Mouse (Mus musculus) G1E (cell line): ENCODE results near the gene Tns1. TPM values are rescaled to one million over a fixed set of nuclear protein-coding genes. Genes with fewer than 3 reads are reported as not detected.

Experiments
- ATAC-seq: 2 replicates; pipeline ENCODE4 v1.8.0; 2016; ENCODE audit warnings: mild to moderate bottlenecking; ENCODE audit not compliant: insufficient number of reproducible peaks, poor library complexity, low FRiP score, severe bottlenecking; ENCODE audit errors: extremely low read depth
- DNase-seq: peaks from one replicate; pipeline ENCODE4 v3.0.0; 2012; ENCODE audit warnings: low spot score
- H3K27me3 ChIP-seq: 2 replicates; pipeline ENCODE4 v1.6.1; 2012; ENCODE audit warnings: mild to moderate bottlenecking, low read length, inconsistent platforms; ENCODE audit not compliant: insufficient read depth
- H3K36me3 ChIP-seq: replicated peaks from 2 replicates; pipeline ENCODE3; 2012; ENCODE audit warnings: mild to moderate bottlenecking, inconsistent platforms
- H3K4me1 ChIP-seq: 2 replicates; pipeline ENCODE4 v1.6.1; 2012; ENCODE audit warnings: low read depth, low read length, inconsistent platforms, mixed read lengths; ENCODE audit not compliant: insufficient read depth
- H3K4me3 ChIP-seq: 2 replicates; pipeline ENCODE4 v1.5.1; 2012; ENCODE audit warnings: low read depth, mild to moderate bottlenecking, inconsistent platforms, low read length, moderate library complexity, mixed read lengths
- H3K9me3 ChIP-seq: replicated peaks from 2 replicates; pipeline ENCODE4 v1.6.1; 2012; ENCODE audit warnings: inconsistent platforms
- CTCF ChIP-seq: IDR thresholded peaks from 2 replicates; pipeline ENCODE4 v1.5.1; 2012; ENCODE audit warnings: low read depth, low read length, inconsistent platforms, mixed read lengths
- GATA1 ChIP-seq: IDR thresholded peaks from 2 replicates; pipeline ENCODE4 v1.6.1; 2012; ENCODE audit warnings: borderline replicate concordance, low read length, inconsistent platforms, mixed read lengths
- GATA2 ChIP-seq: IDR thresholded peaks from 2 replicates; pipeline ENCODE4 v1.6.1; 2012; ENCODE audit warnings: low read depth, low read length, inconsistent platforms, borderline replicate concordance
- POLR2AphosphoS5 ChIP-seq: IDR thresholded peaks from 2 replicates; pipeline ENCODE4 v1.6.1; 2012; ENCODE audit warnings: low read depth, low read length, inconsistent platforms; ENCODE audit not compliant: insufficient replicate concordance
- TAL1 ChIP-seq: conservative IDR thresholded peaks from 2 replicates; pipeline ENCODE4 v1.6.1; 2012; ENCODE audit warnings: low read depth, low read length, inconsistent platforms, mixed read lengths
- polyA plus RNA-seq: library from polyadenylated mRNA; stranded (reverse); fragments of >175 nt; gene quantifications from 2 replicates; pipeline ENCODE4 v1.2.3, GENCODE M21; 2012
- total RNA-seq, 2 experiments: library from RNA; stranded (forward) in 1 of 2; stranded (reverse) in 1 of 2; fragments of 200-1000 nt in 1 of 2; fragments of >200 nt in 1 of 2; fragmentation: Nextera tagmentation in 1 of 2; gene quantifications; 2 replicates each; pipeline ENCODE4 v1.2.3; 2014 to 2017

Gene Tns1
- total and polyA plus RNA-seq, 3 experiments = 0.55 to 27.2 (median 1.7) TPM

GRCm38 (mm10) chr1:74043584-74044105 lies 80.6 kb downstream of the Tns1 start:
- peaks cover 3% of the 10 kb centered on the region; the same call in 1 of the 2 replicates for H3K27me3 ChIP-seq
- no peaks in the 10 kb centered on the region for H3K9me3 ChIP-seq
- no peak for ATAC-seq
- H3K4me1 ChIP-seq = no peaks in the 10 kb centered on the region
- no peak overlapping the region for H3K4me3 ChIP-seq
- DNase-seq = no peak
- TF ChIP-seq GATA2 = no peak
- no peak for TF ChIP-seq TAL1
- TF ChIP-seq CTCF = no peak
- no peak for TF ChIP-seq GATA1
- no peak for TF ChIP-seq POLR2AphosphoS5
- no peaks in the 10 kb centered on the region for H3K36me3 ChIP-seq

GRCm38 (mm10) chr1:74042711-74043467 lies 81.4 kb downstream of the Tns1 start:
- Histone ChIP-seq H3K4me1 (no peaks in the 10 kb centered on the region), H3K27me3 (peaks cover 3% of the 10 kb centered on the region; the same call in 1 of the 2 replicates), H3K4me3 (no peak overlapping the region), H3K36me3 (no peaks in the 10 kb centered on the region), H3K9me3 (no peaks in the 10 kb centered on the region)
- TF ChIP-seq CTCF (no peak), TAL1 (no peak), GATA2 (no peak), POLR2AphosphoS5 (no peak), GATA1 (no peak)
- no peak for ATAC-seq
- DNase-seq = no peak

- TF ChIP-seq CTCF = no peak
- TF ChIP-seq TAL1 = no peak
- TF ChIP-seq POLR2AphosphoS5 = no peak
- no peak for TF ChIP-seq GATA1
- TF ChIP-seq GATA2 = no peak
- Histone ChIP-seq H3K4me3 (no peak overlapping the region), H3K9me3 (no peaks in the 10 kb centered on the region), H3K36me3 (no peaks in the 10 kb centered on the region), H3K27me3 (peaks cover 8% of the 10 kb centered on the region; the same call in 1 of the 2 replicates), H3K4me1 (no peaks in the 10 kb centered on the region)
- DNase-seq = no peak
- no peak for ATAC-seq
These were observed 82.6 kb downstream of the Tns1 start for GRCm38 (mm10) chr1:74041692-74042091.

GRCm38 (mm10) chr1:74041178-74041577 lies 83.1 kb downstream of the Tns1 start:
- H3K27me3 ChIP-seq = peaks cover 11% of the 10 kb centered on the region; the same call in 1 of the 2 replicates
- ATAC-seq = no peak
- no peaks in the 10 kb centered on the region for H3K36me3 ChIP-seq
- no peaks in the 10 kb centered on the region for H3K9me3 ChIP-seq
- TF ChIP-seq POLR2AphosphoS5 (no peak), CTCF (no peak), GATA1 (no peak), GATA2 (no peak), TAL1 (no peak)
- no peak overlapping the region for H3K4me3 ChIP-seq
- no peak for DNase-seq
- H3K4me1 ChIP-seq = no peaks in the 10 kb centered on the region

GRCm38 (mm10) chr1:74036560-74037390 lies 87.5 kb downstream of the Tns1 start:
- ATAC-seq = no peak
- no peak for DNase-seq
- Histone ChIP-seq H3K27me3 (peaks cover 18% of the 10 kb centered on the region; the same call in 1 of the 2 replicates), H3K36me3 (no peaks in the 10 kb centered on the region), H3K4me3 (no peak overlapping the region), H3K9me3 (no peaks in the 10 kb centered on the region), H3K4me1 (no peaks in the 10 kb centered on the region)
- TF ChIP-seq CTCF (no peak), POLR2AphosphoS5 (no peak), GATA2 (no peak), GATA1 (no peak), TAL1 (no peak)
